Mouse (Mus musculus) testis, postnatal 10 days (tissue): ENCODE results near the gene Tmod2.
A peak's percentile ranks its signal among the peaks of the same experiment; 100 is the strongest.
"Not testable (repeated sequence)": the region's sequence is repeated elsewhere in the genome, so short reads cannot be mapped to it uniquely, and the experiment has no call there.

Experiments
- DNase-seq: peaks from one replicate; pipeline ENCODE4 v3.0.0; 2021; ENCODE audit warnings: low spot score

The Tmod2 gene

GRCm38 (mm10) chr9:75610571-75611493 lies at the start of gene Tmod2:
Tmod2 (minus strand) TSS chr9:75611325.
- peak; percentile 69 for DNase-seq

GRCm38 (mm10) chr9:75660917-75661316 lies 49.8 kb upstream of the Tmod2 start:
- no peak for DNase-seq

- DNase-seq, result not testable (repeated sequence)
Measured at GRCm38 (mm10) chr9:75656456-75656855, 45.3 kb upstream of the Tmod2 start.

- DNase-seq, result no peak
Measured at GRCm38 (mm10) chr9:75653981-75654911, 43.1 kb upstream of the Tmod2 start.

- no peak for DNase-seq
Measured at GRCm38 (mm10) chr9:75645405-75645804, 34.3 kb upstream of the Tmod2 start.

- DNase-seq, result no peak
Measured at GRCm38 (mm10) chr9:75634226-75634625, 23.1 kb upstream of the Tmod2 start.

- DNase-seq, result no peak
Measured at GRCm38 (mm10) chr9:75633603-75634002, 22.5 kb upstream of the Tmod2 start.

- peak; percentile 52 for DNase-seq
Measured at GRCm38 (mm10) chr9:75632902-75633301, 21.8 kb upstream of the Tmod2 start.

GRCm38 (mm10) chr9:75632111-75632510 lies 21.0 kb upstream of the Tmod2 start:
- DNase-seq, result no peak

GRCm38 (mm10) chr9:75630823-75631454 lies 19.8 kb upstream of the Tmod2 start:
- DNase-seq, result no peak

- no peak for DNase-seq
Measured at GRCm38 (mm10) chr9:75626308-75626604, 15.1 kb upstream of the Tmod2 start.

GRCm38 (mm10) chr9:75625556-75626307 lies 14.6 kb upstream of the Tmod2 start, which contains the start of gene Lysmd2:
Lysmd2 (plus strand) TSS chr9:75625741.
- DNase-seq, result peak; percentile 85

GRCm38 (mm10) chr9:75624983-75625555 lies 13.9 kb upstream of the Tmod2 start:
- DNase-seq, result no peak

GRCm38 (mm10) chr9:75621428-75621827 lies 10.3 kb upstream of the Tmod2 start:
- no peak for DNase-seq

- DNase-seq, result not testable (repeated sequence)
Measured at GRCm38 (mm10) chr9:75619761-75620160, 8.6 kb upstream of the Tmod2 start.

- no peak for DNase-seq
Measured at GRCm38 (mm10) chr9:75618836-75619400, 7.8 kb upstream of the Tmod2 start.

- no peak for DNase-seq
Measured at GRCm38 (mm10) chr9:75616560-75616959, 5.4 kb upstream of the Tmod2 start.

- no peak for DNase-seq
Measured at GRCm38 (mm10) chr9:75609965-75610364, 1.2 kb downstream of the Tmod2 start.

GRCm38 (mm10) chr9:75609505-75609904 lies 1.6 kb downstream of the Tmod2 start:
- DNase-seq, result no peak

GRCm38 (mm10) chr9:75607496-75607895 lies 3.6 kb downstream of the Tmod2 start:
- no peak for DNase-seq

- DNase-seq, result no peak
Measured at GRCm38 (mm10) chr9:75601510-75601909, 9.6 kb downstream of the Tmod2 start.
